Mouse (Mus musculus) macrophage (primary cell): ENCODE results near the gene Gbf1. TPM values are rescaled to one million over a fixed set of nuclear protein-coding genes. Genes with fewer than 3 reads are reported as not detected.

Experiments used
- H3K27ac ChIP-seq: fragments of 350-480 bp; formaldehyde crosslinking; 2 replicates; pipeline ENCODE4 v1.9.0; 2021
- H3K36me3 ChIP-seq: fragments of 350-480 bp; formaldehyde crosslinking; 2 replicates; pipeline ENCODE4 v1.9.0; 2021; ENCODE audit errors: inconsistent target
- H3K4me3 ChIP-seq: fragments of 350-480 bp; formaldehyde crosslinking; 2 replicates; pipeline ENCODE4 v1.9.0; 2021; ENCODE audit errors: inconsistent target
- H3K79me2 ChIP-seq: fragments of 350-480 bp; formaldehyde crosslinking; 2 replicates; pipeline ENCODE4 v1.9.0; 2021; ENCODE audit errors: inconsistent target
- whole genome bisulfite sequencing: methylation state at CpG from one replicate; pipeline ENCODE4 v1.1.7; 2026; ENCODE audit warnings: inconsistent platforms; ENCODE audit not compliant: missing documents; 5-methylcytosine and 5-hydroxymethylcytosine counted together
- polyA plus RNA-seq: library from polyadenylated mRNA; stranded (reverse); fragments of 250-400 nt; gene quantifications from 3 replicates; pipeline ENCODE4 v1.2.4, GENCODE M21; 2018; ENCODE audit warnings: inconsistent platforms

Gene Gbf1
- polyA plus RNA-seq, 1 experiment from 2014 or later: 52.8 TPM

DNA sequence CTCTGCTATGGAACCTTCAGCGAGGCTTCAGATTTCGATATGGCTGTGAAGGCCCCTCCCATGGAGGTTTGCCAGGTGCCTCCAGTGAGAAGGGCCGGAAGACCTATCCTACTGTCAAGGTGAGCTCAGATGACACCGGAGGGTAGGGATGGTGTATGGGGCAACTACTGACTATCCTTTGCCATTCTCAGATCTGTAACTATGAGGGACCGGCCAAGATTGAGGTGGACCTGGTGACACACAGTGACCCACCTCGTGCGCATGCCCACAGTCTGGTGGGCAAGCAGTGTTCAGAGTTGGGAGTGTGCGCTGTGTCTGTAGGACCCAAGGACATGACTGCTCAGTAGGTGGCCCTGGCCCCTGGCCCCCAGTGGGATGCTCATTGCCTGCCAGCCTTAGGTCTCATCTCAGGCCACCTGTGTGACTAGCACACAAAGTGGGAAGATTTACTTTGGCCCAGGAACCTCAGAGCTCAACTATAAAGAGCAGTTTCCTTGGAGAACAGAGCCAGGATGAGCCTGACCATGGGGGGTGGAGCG lies 154.5 kb downstream of the Gbf1 start:
- Histone ChIP-seq H3K79me2 (no peaks in the 10 kb centered on the region; the same call in 1 of the 2 replicates), H3K36me3 (peaks cover 45% of the 10 kb centered on the region), H3K27ac (no peak overlapping the region), H3K4me3 (no peak overlapping the region)
- 96% methylated on average over 9 of the region's 9 CpGs for WGBS

DNA sequence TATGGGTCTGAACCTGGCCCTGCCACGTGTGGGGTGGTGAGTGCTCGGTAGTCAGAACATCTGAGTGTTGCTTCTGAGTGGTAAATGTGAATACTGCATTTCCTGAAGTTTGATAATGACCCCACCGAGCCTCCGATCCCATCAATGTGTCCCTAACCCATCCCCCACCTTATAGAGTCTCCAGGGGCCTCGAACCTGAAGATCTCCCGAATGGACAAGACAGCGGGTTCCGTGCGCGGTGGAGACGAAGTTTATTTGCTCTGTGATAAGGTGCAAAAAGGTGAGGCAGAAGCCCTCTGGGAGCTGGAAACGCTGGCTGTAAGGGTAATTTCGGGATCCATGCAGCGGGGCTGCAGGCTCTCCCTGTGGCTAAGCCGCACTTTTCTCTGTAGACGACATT lies 155.5 kb downstream of the Gbf1 start:
- Histone ChIP-seq H3K36me3 (peaks cover 49% of the 10 kb centered on the region), H3K4me3 (no peak overlapping the region), H3K79me2 (no peaks in the 10 kb centered on the region; the same call in 1 of the 2 replicates), H3K27ac (no peak overlapping the region)
- 97% methylated on average over 16 of the region's 16 CpGs for WGBS

DNA sequence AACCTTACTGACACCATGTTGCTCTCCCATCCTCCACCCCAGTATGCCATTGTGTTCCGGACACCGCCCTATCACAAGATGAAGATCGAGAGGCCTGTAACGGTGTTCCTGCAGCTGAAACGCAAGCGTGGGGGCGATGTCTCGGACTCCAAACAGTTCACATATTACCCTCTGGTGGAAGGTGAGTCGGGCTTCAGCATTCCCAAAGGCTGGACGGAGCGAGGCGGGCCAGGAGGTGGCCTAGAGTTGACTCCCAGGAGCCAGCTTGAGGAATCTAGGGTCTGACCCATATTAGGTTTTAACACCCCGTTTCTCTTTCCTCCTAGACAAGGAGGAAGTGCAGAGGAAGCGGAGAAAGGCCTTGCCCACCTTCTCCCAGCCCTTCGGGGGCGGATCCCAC lies 156.0 kb downstream of the Gbf1 start:
- Histone ChIP-seq H3K36me3 (peaks cover 49% of the 10 kb centered on the region), H3K4me3 (no peak overlapping the region), H3K27ac (no peak overlapping the region), H3K79me2 (no peaks in the 10 kb centered on the region; the same call in 1 of the 2 replicates)
- 91% methylated on average over 16 of the region's 16 CpGs for WGBS

DNA sequence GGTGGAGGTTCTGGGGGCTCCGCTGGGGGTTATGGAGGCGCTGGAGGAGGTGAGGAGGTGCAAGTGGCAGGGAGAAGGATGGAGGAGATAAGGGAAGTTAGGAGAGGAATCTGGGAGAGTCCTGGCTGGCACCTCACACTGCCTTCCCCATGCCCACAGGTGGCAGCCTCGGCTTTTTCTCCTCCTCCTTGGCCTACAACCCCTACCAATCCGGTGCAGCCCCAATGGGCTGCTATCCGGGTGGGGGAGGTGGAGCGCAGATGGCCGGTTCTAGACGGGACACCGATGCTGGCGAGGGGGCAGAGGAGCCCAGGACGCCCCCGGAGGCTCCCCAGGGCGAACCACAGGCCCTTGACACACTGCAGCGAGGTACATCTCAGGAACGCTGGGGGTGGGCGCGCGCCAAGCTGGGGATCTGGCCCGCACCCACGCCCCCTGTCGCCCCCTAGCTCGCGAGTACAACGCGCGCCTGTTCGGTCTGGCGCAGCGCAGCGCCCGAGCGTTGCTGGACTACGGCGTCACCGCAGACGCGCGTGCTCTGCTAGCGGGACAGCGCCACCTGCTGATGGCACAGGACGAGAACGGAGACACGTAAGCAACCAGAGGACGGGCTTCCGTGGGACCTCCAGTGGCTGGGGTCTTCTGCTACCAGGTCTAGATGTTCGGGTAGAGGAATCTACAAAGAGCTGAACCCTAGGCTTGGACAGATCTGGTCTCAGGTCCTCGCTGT lies 156.6 kb downstream of the Gbf1 start:
- WGBS: 16% methylated on average over 47 of the region's 47 CpGs
- Histone ChIP-seq H3K36me3 (peaks cover 49% of the 10 kb centered on the region), H3K4me3 (no peak overlapping the region)

DNA sequence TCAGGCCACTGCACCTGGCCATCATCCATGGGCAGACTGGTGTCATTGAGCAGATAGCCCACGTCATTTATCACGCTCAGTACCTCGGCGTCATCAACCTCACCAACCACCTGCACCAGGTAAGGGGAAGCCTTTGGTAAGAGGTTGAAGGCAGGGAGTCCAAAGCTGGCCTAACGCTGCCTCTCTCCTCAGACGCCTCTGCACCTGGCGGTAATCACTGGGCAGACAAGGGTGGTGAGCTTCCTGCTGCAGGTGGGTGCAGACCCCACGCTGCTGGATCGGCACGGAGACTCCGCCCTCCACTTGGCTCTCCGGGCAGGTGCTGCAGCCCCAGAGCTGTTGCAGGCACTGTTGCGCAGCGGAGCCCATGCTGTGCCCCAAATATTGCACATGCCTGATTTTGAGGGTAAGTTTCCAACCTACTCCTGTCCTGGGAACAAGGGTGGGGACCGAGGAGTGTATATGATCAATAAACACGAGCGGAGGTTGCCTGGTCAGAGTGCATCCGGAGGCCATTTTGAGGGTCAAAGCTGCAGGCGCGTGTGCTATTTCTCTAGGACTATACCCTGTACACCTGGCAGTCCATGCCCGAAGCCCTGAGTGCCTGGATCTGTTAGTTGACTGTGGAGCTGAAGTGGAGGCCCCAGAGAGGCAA lies 157.5 kb downstream of the Gbf1 start:
- Histone ChIP-seq H3K27ac (no peak overlapping the region), H3K36me3 (peaks cover 49% of the 10 kb centered on the region), H3K4me3 (no peak overlapping the region), H3K79me2 (no peaks in the 10 kb centered on the region; the same call in 1 of the 2 replicates)
- WGBS: 93% methylated on average over 21 of the region's 21 CpGs

More for the DNA sequence above, 156.6 kb downstream of the Gbf1 start:
- Histone ChIP-seq H3K79me2 (no peaks in the 10 kb centered on the region; the same call in 1 of the 2 replicates), H3K27ac (no peak overlapping the region)

DNA sequence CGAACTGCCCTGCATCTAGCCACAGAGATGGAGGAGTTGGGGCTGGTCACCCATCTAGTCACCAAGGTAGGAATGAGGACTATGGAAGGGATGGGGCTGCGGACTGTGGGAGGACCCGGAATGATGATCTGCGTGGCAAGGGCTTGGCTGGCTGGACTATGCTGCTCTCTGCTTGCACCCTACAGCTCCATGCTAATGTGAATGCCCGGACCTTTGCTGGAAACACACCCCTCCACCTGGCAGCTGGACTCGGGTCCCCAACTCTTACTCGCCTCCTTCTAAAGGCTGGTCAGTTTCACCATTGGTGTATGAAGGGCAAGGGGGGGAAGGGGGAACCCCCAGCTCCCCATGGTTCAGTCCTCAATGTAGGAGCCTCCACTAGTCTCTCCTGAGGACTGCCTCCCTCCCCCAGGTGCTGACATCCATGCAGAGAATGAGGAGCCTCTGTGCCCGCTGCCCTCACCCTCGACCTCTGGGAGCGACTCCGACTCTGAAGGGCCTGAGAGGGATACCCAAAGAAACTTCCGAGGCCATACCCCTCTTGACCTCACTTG lies 158.1 kb downstream of the Gbf1 start:
- Histone ChIP-seq H3K79me2 (no peaks in the 10 kb centered on the region; the same call in 1 of the 2 replicates), H3K4me3 (no peak overlapping the region), H3K36me3 (peaks cover 49% of the 10 kb centered on the region), H3K27ac (no peak overlapping the region)
- WGBS: 96% methylated on average over 12 of the region's 12 CpGs

DNA sequence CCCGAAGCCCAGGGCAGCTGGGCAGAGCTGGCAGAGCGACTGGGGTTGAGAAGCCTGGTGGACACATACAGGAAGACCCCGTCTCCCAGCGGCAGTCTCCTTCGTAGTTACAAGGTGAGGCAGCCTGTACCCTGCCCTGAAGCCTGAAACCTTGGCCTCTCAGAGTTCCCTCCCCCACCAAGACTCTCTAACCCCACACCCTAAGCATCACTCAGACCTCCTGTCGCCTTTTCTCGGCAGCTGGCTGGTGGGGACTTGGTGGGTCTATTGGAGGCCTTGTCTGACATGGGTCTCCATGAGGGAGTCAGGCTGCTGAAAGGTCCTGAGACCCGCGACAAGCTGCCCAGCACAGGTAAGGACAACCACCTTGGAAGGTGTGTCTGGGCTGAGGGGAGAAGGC lies 159.0 kb downstream of the Gbf1 start:
- no peaks in the 10 kb centered on the region; the same call in 1 of the 2 replicates for H3K79me2 ChIP-seq
- peaks cover 49% of the 10 kb centered on the region for H3K36me3 ChIP-seq
- no peak overlapping the region for H3K27ac ChIP-seq
- no peak overlapping the region for H3K4me3 ChIP-seq
- WGBS: 92% methylated on average over 9 of the region's 9 CpGs

DNA sequence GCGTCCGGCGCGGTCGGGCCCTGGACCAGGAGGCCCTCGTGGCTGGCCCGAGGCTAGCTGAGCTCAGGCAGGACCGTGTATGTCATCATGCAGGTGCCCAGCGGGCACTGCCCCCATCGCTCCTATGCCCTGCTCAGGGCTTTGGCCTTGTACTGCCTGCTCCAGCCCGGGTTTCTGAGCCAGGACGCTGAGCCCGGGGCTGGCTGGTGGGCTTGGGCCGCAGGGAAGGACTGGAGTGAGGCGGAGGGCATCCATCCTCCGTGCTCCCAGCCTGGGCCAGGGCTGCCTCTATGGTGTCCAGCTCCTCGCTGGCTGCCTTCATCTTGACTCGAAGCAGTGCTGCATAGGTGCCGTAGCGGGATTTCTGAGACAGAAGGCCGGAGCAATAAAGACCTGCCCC lies 160.3 kb downstream of the Gbf1 start:
- 91% methylated on average over 21 of the region's 21 CpGs for WGBS
- H3K79me2 ChIP-seq: no peaks in the 10 kb centered on the region
- H3K36me3 ChIP-seq: peaks cover 40% of the 10 kb centered on the region
- H3K4me3 ChIP-seq: no peak overlapping the region
- no peak overlapping the region for H3K27ac ChIP-seq

DNA sequence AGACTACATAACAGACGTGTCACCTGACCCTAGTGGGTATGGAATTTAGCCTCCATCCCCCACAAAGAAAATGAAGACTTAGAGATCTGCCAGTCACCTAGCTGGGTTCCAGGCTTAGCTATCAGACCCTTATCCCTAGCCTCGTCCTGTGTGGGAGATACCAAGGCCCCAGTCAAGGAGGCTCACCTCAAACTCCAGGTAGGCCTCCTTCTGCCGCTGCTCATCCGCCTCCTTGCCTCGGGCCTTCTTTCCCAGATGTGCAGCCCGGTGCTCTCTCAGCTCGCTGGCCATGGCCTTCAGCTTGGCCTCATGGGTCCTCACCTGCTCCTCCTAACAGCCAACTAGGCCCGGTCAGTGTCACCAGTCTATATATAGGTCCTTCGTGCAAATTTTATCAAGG lies 160.8 kb downstream of the Gbf1 start:
- H3K4me3 ChIP-seq: no peak overlapping the region
- 94% methylated on average over 9 of the region's 9 CpGs for WGBS
- no peak overlapping the region for H3K27ac ChIP-seq
- H3K36me3 ChIP-seq: peaks cover 35% of the 10 kb centered on the region
- H3K79me2 ChIP-seq: no peaks in the 10 kb centered on the region

DNA sequence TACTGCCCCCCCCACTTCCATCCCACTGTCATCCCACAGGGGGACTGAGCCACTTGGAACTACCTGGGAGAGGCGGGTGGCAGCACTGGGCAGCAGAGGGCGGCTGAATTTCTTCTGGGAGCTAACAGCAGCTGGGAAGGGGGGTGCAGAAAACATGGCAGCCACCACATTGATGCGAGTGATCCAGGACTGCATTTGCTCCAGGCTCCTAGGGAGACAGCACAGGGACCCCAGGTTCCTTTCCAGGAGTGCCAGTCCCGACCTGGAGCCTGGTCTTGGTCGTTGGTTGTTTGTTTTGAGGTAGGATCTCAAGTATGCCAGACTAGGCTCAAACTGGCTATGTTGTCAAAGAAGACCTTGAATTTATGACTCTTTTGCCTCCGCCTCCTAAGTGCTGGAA lies 161.3 kb downstream of the Gbf1 start:
- H3K36me3 ChIP-seq: peaks cover 30% of the 10 kb centered on the region
- no peaks in the 10 kb centered on the region for H3K79me2 ChIP-seq
- H3K27ac ChIP-seq: no peak overlapping the region
- no peak overlapping the region for H3K4me3 ChIP-seq
- WGBS: 92% methylated on average over 6 of the region's 6 CpGs

DNA sequence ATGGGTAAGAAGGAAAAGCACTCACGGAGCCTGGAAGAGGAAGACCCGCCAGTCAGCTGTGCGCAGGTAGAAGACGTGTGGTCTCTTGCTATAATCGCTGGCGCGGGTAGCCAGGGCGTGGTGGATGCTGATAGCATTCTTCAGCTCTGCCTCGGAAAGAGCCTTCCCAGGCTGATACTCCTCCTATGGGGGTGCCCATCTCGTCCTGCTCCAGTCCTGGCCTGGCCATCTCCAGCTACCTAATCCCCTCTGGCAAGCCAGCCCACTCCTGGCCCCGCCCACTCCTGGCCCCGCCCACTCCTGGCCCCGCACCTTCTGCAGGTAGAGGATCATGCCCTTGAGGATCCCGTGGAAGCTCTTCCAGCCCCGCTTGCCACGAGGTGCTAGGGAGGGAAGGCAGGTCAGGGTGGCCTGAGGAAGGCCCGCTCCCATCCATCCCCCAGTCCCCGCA lies 161.9 kb downstream of the Gbf1 start:
- 67% methylated on average over 14 of the region's 18 CpGs for WGBS
- H3K36me3 ChIP-seq: peaks cover 29% of the 10 kb centered on the region
- H3K27ac ChIP-seq: no peak overlapping the region
- no peak overlapping the region for H3K4me3 ChIP-seq
- H3K79me2 ChIP-seq: no peaks in the 10 kb centered on the region

DNA sequence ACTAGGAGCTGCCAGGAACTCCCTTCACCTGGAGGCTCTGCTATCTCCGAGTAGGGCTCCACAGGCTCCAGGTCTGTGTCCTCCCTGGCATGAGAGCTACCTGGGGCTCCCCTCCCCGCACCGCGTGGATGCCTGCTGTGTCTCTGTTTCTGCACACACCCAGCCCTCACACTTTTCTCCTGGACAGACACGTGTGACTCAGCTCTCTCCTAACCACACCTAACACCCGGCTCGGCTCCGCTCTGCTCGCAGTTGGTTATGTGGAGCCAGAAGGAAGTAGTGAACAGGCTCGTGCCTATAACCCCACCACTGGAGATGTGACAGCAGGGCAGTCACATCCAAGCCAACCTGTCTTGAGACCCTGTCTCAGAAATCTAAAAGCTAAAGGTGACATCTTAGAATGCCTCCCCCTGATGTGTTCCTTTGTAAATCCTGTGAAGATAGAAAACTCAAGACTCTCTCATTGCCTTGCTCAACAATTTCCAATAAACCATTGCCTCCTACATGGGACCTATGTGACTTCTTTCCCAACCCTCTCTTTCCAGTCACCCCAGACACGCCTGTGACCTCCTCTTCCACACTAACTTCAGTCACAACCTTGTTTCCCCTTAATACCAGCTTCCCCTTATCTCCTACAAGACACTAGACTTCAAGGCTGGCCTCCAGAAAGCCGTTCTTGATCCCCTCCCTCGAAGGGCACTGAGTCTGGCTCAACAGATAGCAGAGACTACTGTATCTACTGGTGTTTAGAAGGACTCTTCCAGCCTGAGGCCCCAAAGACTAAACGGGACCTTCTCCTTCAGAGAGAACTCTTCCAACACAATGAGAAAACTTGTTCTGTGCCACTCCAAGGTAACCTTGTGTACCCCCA lies 162.8 kb downstream of the Gbf1 start:
- Histone ChIP-seq H3K27ac (no peak overlapping the region), H3K79me2 (no peaks in the 10 kb centered on the region), H3K36me3 (peaks cover 21% of the 10 kb centered on the region), H3K4me3 (no peak overlapping the region)
- 10% methylated on average over 14 of the region's 14 CpGs for WGBS

DNA sequence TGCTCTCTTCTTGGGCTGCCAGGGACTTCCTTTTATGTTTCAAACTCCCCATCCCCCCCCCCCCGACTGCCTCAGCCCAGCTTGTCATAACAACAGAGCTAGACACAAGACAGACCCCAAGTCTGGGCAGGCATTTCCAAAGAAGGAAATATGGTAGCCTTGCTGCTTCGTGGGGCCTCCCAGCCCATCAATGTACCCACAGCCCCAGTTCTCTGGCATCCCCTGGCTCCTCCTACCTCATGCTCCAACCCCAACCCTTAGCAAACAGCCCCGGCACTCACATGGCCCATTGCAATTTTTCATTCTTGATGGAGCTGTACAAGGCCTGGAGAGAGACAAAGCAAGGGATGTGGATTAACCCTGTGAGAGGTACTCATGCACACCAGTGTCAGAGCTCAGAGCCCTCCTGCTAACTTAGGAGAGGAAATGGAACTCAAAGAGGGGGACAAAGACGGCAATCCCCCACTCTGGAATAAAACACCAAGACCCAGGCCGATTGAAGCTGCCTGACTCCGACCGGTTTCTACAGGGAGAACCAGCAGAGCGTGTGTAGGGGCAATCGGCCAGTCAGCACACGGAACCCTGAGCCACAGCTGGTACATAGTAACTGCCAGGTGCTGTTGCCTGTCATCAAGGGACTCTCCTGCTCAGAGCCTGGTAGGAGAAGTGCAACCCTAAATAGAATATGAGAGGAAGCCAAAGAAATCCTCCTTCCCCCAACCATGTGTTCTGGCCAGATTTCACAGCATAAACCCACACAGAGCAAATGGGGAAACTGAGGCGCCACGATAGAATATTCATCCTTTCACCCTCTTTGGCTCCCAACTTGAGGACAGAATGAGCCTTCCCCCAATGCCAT lies 163.7 kb downstream of the Gbf1 start:
- no peak overlapping the region for H3K27ac ChIP-seq

More for the DNA sequence above, 163.7 kb downstream of the Gbf1 start:
- H3K4me3 ChIP-seq: no peak overlapping the region
- no peaks in the 10 kb centered on the region for H3K79me2 ChIP-seq
- 73% methylated on average over 11 of the region's 12 CpGs for WGBS
- H3K36me3 ChIP-seq: peaks cover 13% of the 10 kb centered on the region
